Mouse (Mus musculus): Measurements from ENCODE around the gene Pde4d. TPM values are rescaled to one million over a fixed set of nuclear protein-coding genes. Genes with fewer than 3 reads are reported as not detected.

The Pde4d gene
- polyA plus RNA-seq, 1 experiment from 2014 or later = 27.9 TPM

GRCm38 (mm10) chr13:109298852-109299251, 849.1 kb downstream of the Pde4d start:
- Histone ChIP-seq H3K9me3 (replicated peaks; ENCODE audit: control insufficient read depth, low read length) (no peaks in the 10 kb centered on the region), H3K27ac (ENCODE audit: low read length) (no peak overlapping the region), H3K4me1 (ENCODE audit: control insufficient read depth, insufficient read depth, low read length) (peaks cover 11% of the 10 kb centered on the region; the same call in 1 of the 2 replicates), H3K4me2 (ENCODE audit: low read depth, low read length) (no peak overlapping the region), H3K27me3 (ENCODE audit: control insufficient read depth, insufficient read depth, low read length) (no peaks in the 10 kb centered on the region), H3K36me3 (ENCODE audit: control insufficient read depth, insufficient read depth) (no peaks in the 10 kb centered on the region), H3K9ac (ENCODE audit: low read length) (no peak overlapping the region), H3K4me3 (ENCODE audit: low read length) (no peak overlapping the region)
- WGBS = 75% methylated on average over 7 of the region's 7 CpGs
- ATAC-seq (replicated peaks; ENCODE audit: extremely low read depth, insufficient read depth, low FRiP score) = no peak

GRCm38 (mm10) chr13:109299511-109300250, 849.9 kb downstream of the Pde4d start:
- no peaks in the 10 kb centered on the region for H3K27me3 ChIP-seq (ENCODE audit: control insufficient read depth, insufficient read depth, low read length)
- 85% methylated on average over 12 of the region's 12 CpGs for WGBS
- no peaks in the 10 kb centered on the region for H3K9me3 ChIP-seq (replicated peaks; ENCODE audit: control insufficient read depth, low read length)
- H3K9ac ChIP-seq (ENCODE audit: low read length) = no peak overlapping the region
- H3K4me2 ChIP-seq (ENCODE audit: low read depth, low read length) = no peak overlapping the region
- no peaks in the 10 kb centered on the region for H3K36me3 ChIP-seq (ENCODE audit: control insufficient read depth, insufficient read depth)
- H3K27ac ChIP-seq (ENCODE audit: low read length) = no peak overlapping the region
- no peak for ATAC-seq (replicated peaks; ENCODE audit: extremely low read depth, insufficient read depth, low FRiP score)
- no peak overlapping the region for H3K4me3 ChIP-seq (ENCODE audit: low read length)
- H3K4me1 ChIP-seq (ENCODE audit: control insufficient read depth, insufficient read depth, low read length) = peaks cover 7% of the 10 kb centered on the region; the same call in 1 of the 2 replicates

- no peaks in the 10 kb centered on the region for H3K9me3 ChIP-seq (replicated peaks; ENCODE audit: control insufficient read depth, low read length)
- H3K4me1 ChIP-seq (ENCODE audit: control insufficient read depth, insufficient read depth, low read length) = peaks cover 3% of the 10 kb centered on the region; the same call in 1 of the 2 replicates
- H3K9ac ChIP-seq (ENCODE audit: low read length) = no peak overlapping the region
- H3K4me2 ChIP-seq (ENCODE audit: low read depth, low read length) = no peak overlapping the region
- 74% methylated on average over 7 of the region's 7 CpGs for WGBS
- H3K27ac ChIP-seq (ENCODE audit: low read length) = no peak overlapping the region
- no peaks in the 10 kb centered on the region for H3K27me3 ChIP-seq (ENCODE audit: control insufficient read depth, insufficient read depth, low read length)
- ATAC-seq (replicated peaks; ENCODE audit: extremely low read depth, insufficient read depth, low FRiP score) = no peak
- H3K4me3 ChIP-seq (ENCODE audit: low read length) = no peak overlapping the region
- H3K36me3 ChIP-seq (ENCODE audit: control insufficient read depth, insufficient read depth) = no peaks in the 10 kb centered on the region
These were observed 862.8 kb downstream of the Pde4d start for GRCm38 (mm10) chr13:109312542-109312941.

- Histone ChIP-seq H3K27ac (ENCODE audit: low read length) (no peak overlapping the region), H3K9me3 (replicated peaks; ENCODE audit: control insufficient read depth, low read length) (no peaks in the 10 kb centered on the region), H3K36me3 (ENCODE audit: control insufficient read depth, insufficient read depth) (no peaks in the 10 kb centered on the region), H3K4me1 (ENCODE audit: control insufficient read depth, insufficient read depth, low read length) (peaks cover 3% of the 10 kb centered on the region; the same call in 1 of the 2 replicates), H3K4me2 (ENCODE audit: low read depth, low read length) (no peak overlapping the region), H3K27me3 (ENCODE audit: control insufficient read depth, insufficient read depth, low read length) (no peaks in the 10 kb centered on the region), H3K4me3 (ENCODE audit: low read length) (no peak overlapping the region), H3K9ac (ENCODE audit: low read length) (no peak overlapping the region)
- WGBS = 48% methylated on average over 9 of the region's 9 CpGs
- ATAC-seq (replicated peaks; ENCODE audit: extremely low read depth, insufficient read depth, low FRiP score) = no peak
These were observed 865.9 kb downstream of the Pde4d start for GRCm38 (mm10) chr13:109315608-109316007.

GRCm38 (mm10) chr13:109317644-109318043, 867.9 kb downstream of the Pde4d start:
- Histone ChIP-seq H3K27ac (ENCODE audit: low read length) (no peak overlapping the region), H3K9ac (ENCODE audit: low read length) (no peak overlapping the region), H3K36me3 (ENCODE audit: control insufficient read depth, insufficient read depth) (no peaks in the 10 kb centered on the region), H3K4me3 (ENCODE audit: low read length) (no peak overlapping the region), H3K9me3 (replicated peaks; ENCODE audit: control insufficient read depth, low read length) (no peaks in the 10 kb centered on the region), H3K27me3 (ENCODE audit: control insufficient read depth, insufficient read depth, low read length) (no peaks in the 10 kb centered on the region), H3K4me2 (ENCODE audit: low read depth, low read length) (no peak overlapping the region), H3K4me1 (ENCODE audit: control insufficient read depth, insufficient read depth, low read length) (peaks cover 3% of the 10 kb centered on the region; the same call in 1 of the 2 replicates)
- 80% methylated on average over 2 of the region's 2 CpGs for WGBS
- ATAC-seq (replicated peaks; ENCODE audit: extremely low read depth, insufficient read depth, low FRiP score) = no peak

- no peak overlapping the region for H3K4me3 ChIP-seq (ENCODE audit: low read length)
- H3K9me3 ChIP-seq (replicated peaks; ENCODE audit: control insufficient read depth, low read length) = no peaks in the 10 kb centered on the region
- H3K4me2 ChIP-seq (ENCODE audit: low read depth, low read length) = no peak overlapping the region
- WGBS = 69% methylated on average over 3 of the region's 3 CpGs
- H3K9ac ChIP-seq (ENCODE audit: low read length) = no peak overlapping the region
- H3K27ac ChIP-seq (ENCODE audit: low read length) = no peak overlapping the region
- ATAC-seq (replicated peaks; ENCODE audit: extremely low read depth, insufficient read depth, low FRiP score) = no peak
- H3K27me3 ChIP-seq (ENCODE audit: control insufficient read depth, insufficient read depth, low read length) = no peaks in the 10 kb centered on the region
- peaks cover 3% of the 10 kb centered on the region; the same call in 1 of the 2 replicates for H3K4me1 ChIP-seq (ENCODE audit: control insufficient read depth, insufficient read depth, low read length)
- H3K36me3 ChIP-seq (ENCODE audit: control insufficient read depth, insufficient read depth) = no peaks in the 10 kb centered on the region
These were observed 868.8 kb downstream of the Pde4d start for GRCm38 (mm10) chr13:109318434-109318998.

- H3K4me2 ChIP-seq (ENCODE audit: low read depth, low read length) = no peak overlapping the region
- 72% methylated on average over 5 of the region's 5 CpGs for WGBS
- H3K4me3 ChIP-seq (ENCODE audit: low read length) = no peak overlapping the region
- H3K4me1 ChIP-seq (ENCODE audit: control insufficient read depth, insufficient read depth, low read length) = no peaks in the 10 kb centered on the region
- no peak overlapping the region for H3K27ac ChIP-seq (ENCODE audit: low read length)
- H3K9me3 ChIP-seq (replicated peaks; ENCODE audit: control insufficient read depth, low read length) = no peaks in the 10 kb centered on the region
- H3K9ac ChIP-seq (ENCODE audit: low read length) = no peak overlapping the region
- ATAC-seq (replicated peaks; ENCODE audit: extremely low read depth, insufficient read depth, low FRiP score) = no peak
- no peaks in the 10 kb centered on the region for H3K36me3 ChIP-seq (ENCODE audit: control insufficient read depth, insufficient read depth)
- H3K27me3 ChIP-seq (ENCODE audit: control insufficient read depth, insufficient read depth, low read length) = no peaks in the 10 kb centered on the region
These were observed 876.3 kb downstream of the Pde4d start for GRCm38 (mm10) chr13:109326061-109326460.

GRCm38 (mm10) chr13:109331563-109331962, 881.8 kb downstream of the Pde4d start:
- no peaks in the 10 kb centered on the region for H3K27me3 ChIP-seq (ENCODE audit: control insufficient read depth, insufficient read depth, low read length)
- H3K4me3 ChIP-seq (ENCODE audit: low read length) = no peak overlapping the region
- H3K4me2 ChIP-seq (ENCODE audit: low read depth, low read length) = no peak overlapping the region
- H3K4me1 ChIP-seq (ENCODE audit: control insufficient read depth, insufficient read depth, low read length) = no peaks in the 10 kb centered on the region
- no peak for ATAC-seq (replicated peaks; ENCODE audit: extremely low read depth, insufficient read depth, low FRiP score)
- 59% methylated on average over 1 of the region's 1 CpGs for WGBS
- H3K36me3 ChIP-seq (ENCODE audit: control insufficient read depth, insufficient read depth) = no peaks in the 10 kb centered on the region
- H3K9ac ChIP-seq (ENCODE audit: low read length) = no peak overlapping the region
- H3K27ac ChIP-seq (ENCODE audit: low read length) = no peak overlapping the region
- no peaks in the 10 kb centered on the region for H3K9me3 ChIP-seq (replicated peaks; ENCODE audit: control insufficient read depth, low read length)

- Histone ChIP-seq H3K9ac (ENCODE audit: low read length) (no peak overlapping the region), H3K9me3 (replicated peaks; ENCODE audit: control insufficient read depth, low read length) (no peaks in the 10 kb centered on the region), H3K4me3 (ENCODE audit: low read length) (no peak overlapping the region), H3K27me3 (ENCODE audit: control insufficient read depth, insufficient read depth, low read length) (no peaks in the 10 kb centered on the region), H3K36me3 (ENCODE audit: control insufficient read depth, insufficient read depth) (no peaks in the 10 kb centered on the region), H3K27ac (ENCODE audit: low read length) (no peak overlapping the region), H3K4me2 (ENCODE audit: low read depth, low read length) (no peak overlapping the region), H3K4me1 (ENCODE audit: control insufficient read depth, insufficient read depth, low read length) (no peaks in the 10 kb centered on the region)
- 50% methylated on average over 3 of the region's 3 CpGs for WGBS
- ATAC-seq (replicated peaks; ENCODE audit: extremely low read depth, insufficient read depth, low FRiP score) = no peak
These were observed 892.2 kb downstream of the Pde4d start for GRCm38 (mm10) chr13:109341902-109342301.
